Mouse (Mus musculus): Measurements from ENCODE around the gene Fga. TPM values are rescaled to one million over a fixed set of nuclear protein-coding genes. Genes with fewer than 3 reads are reported as not detected.

The Fga gene
- total RNA-seq (2021) = not detected
- long read RNA-seq, experiment 1 = 0 reads
- long read RNA-seq, experiment 2 = 0 reads

- no peak for DNase-seq (ENCODE audit: low spot score in 2 of 2)
Measured at GRCm38 (mm10) chr3:83025475-83026301, at the start of gene Fga. Gene Fga, plus strand, starts transcription at chr3:83026076.

GRCm38 (mm10) chr3:82980818-82981217 lies 45.1 kb upstream of the Fga start:
- peak in 1 of 2 experiments; percentile 23 for DNase-seq (ENCODE audit: low spot score in 2 of 2)

DNA sequence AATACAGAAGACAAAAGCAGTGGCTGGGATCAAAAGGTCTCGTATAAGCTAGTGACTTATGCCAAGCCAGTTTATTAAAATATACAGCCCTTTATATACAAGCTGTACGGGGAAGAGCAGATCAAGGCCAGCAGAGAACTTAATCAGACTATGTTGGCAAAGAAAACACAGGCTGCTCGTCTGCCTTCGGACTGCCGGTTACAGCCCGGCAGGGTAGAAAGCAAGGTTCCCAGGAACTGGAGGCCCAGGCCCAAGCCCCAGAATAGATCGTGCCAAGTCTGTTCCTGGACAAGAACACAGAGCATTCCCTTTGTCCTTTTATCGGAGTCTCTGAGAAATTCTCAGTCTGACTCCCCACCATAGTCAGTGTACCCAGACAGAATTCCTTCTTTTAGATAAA lies 44.0 kb upstream of the Fga start:
- DNase-seq (ENCODE audit: low spot score in 2 of 2) = no peak

- no peak for DNase-seq (ENCODE audit: low spot score in 2 of 2)
Measured at GRCm38 (mm10) chr3:82984840-82985239, 41.0 kb upstream of the Fga start.

DNA sequence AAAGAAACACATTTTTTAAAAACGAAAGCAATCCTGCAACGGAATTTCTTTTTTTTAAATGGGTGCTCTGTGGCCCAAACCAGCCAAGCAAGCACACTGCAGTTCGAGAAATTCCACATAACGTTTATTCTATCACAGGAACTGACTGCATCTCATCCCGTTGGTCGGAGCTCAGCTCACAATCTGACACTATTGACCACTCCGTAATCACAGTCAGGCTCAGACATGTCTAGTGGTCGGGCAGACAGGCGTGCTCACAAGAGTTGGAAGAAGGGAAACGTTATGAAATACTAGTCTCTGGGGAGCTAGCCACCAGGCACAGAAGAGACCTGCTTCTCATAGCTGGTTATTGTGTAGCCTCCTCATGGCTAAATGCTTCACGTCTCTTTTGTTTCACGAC lies 33.9 kb upstream of the Fga start:
- DNase-seq (ENCODE audit: low spot score in 2 of 2) = no peak

DNA sequence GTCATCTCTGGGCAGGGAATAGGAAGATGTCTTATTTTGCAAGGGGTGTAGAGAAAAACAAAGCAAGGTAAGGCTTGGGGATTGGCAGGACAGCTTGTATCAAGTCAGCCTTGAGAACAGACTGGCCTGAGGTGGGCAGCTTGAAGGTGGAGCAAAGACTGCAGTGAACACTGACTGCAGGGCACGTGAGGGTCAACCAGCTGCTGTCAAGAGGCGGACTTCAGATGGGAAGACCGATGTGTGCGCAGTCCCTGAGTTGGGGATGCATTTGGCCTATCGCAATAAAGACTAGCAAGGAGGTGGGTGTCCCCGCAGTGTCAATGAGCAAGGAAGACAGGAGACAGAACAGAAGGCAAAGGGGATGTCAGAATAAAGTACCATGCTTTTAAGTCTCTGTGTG lies 32.9 kb upstream of the Fga start:
- DNase-seq (ENCODE audit: low spot score in 2 of 2) = no peak

DNA sequence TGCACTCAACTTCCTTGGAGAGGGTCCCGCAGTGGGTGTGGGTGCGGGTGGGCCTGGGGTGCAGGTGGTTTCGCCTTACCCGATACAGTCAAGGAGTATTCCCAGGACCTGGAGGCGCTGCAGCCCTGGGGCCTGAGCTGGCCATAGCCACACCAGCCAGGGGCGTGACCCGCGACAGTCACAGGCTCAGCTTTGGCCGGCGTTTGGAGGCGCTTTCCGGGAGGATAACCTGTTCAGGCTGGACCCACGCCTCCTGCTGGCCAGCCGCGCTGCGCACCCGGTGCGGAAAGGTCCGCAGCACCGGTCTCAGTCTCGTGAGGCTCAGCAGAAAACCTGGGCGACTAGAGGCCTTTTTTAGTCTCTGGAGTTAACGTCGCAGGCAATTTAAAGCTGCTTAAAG lies 30.5 kb upstream of the Fga start:
- no peak for DNase-seq (ENCODE audit: low spot score in 2 of 2)

- no peak for DNase-seq (ENCODE audit: low spot score in 2 of 2)
Measured at GRCm38 (mm10) chr3:82996656-82997055, 29.2 kb upstream of the Fga start.

DNA sequence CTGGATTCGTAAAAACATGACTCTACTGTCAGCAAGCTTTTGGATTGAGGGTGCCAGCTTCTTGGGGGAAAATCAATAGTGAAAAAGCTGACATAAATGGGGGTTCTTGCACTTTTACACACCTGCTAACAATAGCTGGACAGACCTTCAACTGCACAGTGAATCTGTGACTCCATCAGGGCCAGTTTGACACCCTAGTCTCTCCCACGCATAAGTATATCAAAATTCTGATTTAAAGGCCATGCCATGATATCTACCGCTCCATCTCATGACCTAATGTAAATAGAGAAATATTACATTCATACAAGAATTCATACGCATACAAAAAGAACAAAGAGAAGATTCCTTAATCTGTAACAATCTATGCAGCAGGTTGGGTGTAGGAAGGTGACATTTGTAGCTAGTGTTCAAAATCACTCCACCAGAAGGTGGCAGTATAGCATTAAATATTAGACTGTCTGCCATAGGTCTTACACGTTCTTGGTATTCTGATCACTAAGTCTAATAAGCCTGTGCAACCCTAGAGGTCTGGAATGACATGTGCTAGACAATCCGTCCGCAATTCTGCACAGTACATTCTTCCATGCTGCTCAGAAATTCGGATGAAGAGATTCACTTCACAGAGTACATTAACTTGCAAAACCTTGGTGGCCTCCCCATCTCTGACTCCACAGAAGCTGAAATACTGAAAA lies 27.0 kb upstream of the Fga start:
- peak; percentile 45 to 87 for DNase-seq (ENCODE audit: low spot score in 2 of 2)

GRCm38 (mm10) chr3:82999995-83000394 lies 25.9 kb upstream of the Fga start:
- no peak for DNase-seq (ENCODE audit: low spot score in 2 of 2)

DNA sequence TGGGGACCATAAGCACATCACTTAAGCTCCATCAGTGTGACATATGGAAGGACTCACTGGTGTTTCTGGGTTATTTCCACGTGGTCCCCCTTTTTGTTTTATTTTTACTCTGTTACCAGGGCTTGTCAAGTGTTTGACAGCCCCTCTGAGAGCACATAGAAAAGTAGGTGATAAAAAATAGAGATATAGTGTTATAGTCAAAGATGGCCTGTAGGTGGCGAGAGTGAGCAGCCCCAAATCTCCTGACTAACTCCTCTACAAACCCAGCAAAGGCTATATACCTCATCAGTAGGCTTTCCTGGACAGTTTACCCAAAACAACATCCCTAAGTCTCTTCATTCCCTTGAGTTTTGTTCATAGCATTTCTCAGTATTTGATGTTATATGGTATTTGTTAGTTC lies 23.7 kb upstream of the Fga start:
- DNase-seq (ENCODE audit: low spot score in 2 of 2) = peak; percentile 21 to 45

DNA sequence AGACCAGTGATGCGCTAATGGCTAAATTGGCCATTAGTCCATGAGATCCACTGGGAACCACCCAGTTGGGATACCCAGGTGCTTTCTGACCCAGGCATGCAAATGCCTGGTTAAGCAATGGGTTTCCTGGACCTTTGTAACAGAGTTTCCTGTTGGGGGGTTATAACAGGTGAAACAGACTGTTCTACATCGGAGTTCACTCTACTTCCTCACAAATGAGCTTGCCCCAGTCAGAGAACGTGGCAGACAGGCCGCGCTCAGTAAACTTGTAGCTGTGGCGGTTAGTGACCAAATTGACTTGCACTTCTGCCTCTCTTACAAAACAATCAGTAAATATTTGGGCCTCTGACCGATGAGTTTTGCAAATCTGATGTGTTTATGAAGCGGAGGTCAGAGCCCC lies 22.8 kb upstream of the Fga start:
- DNase-seq (ENCODE audit: low spot score in 2 of 2) = no peak

DNA sequence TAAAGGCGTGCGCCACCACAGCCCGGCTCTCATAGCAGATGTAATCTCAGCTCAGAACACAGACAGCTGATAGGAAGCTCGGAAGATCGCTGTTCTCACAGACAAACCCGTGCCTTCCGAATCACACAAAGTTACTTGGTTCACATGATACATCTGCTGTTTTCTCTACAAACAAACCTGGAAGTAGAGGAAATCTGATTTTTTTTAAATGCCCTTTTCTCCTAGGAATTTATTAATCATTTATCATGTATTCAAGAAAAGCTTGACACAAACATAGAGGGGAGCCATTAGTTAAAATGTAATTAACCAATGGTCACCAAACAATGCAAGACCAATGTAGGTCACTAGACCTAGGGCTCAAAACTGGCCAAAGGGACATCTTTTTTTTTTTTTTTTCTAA lies 21.1 kb upstream of the Fga start:
- no peak for DNase-seq (ENCODE audit: low spot score in 2 of 2)

- DNase-seq (ENCODE audit: low spot score in 2 of 2) = no peak
Measured at GRCm38 (mm10) chr3:83007557-83007956, 18.3 kb upstream of the Fga start, which contains the start of gene Fgg. Gene Fgg, plus strand, starts transcription at chr3:83007724.

DNA sequence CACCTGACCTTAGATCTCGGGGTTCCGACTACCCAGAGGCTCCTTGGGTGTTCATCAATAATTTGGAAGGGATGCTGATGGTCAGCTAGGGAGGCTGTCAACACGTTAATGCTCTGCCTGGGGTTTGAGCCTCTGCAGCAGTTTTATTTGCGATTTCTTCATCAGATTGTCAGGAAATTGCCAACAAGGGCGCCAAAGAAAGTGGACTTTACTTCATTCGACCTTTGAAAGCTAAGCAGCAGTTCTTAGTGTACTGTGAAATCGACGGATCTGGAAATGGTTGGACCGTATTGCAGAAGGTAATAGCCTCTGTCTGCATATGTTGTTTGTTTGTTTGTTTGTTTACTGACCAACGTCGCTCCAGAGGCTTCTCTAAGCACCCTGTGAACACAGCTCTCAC lies 15.6 kb upstream of the Fga start:
- DNase-seq (ENCODE audit: low spot score in 2 of 2) = no peak

- DNase-seq (ENCODE audit: low spot score in 2 of 2) = no peak
Measured at GRCm38 (mm10) chr3:83011136-83011535, 14.7 kb upstream of the Fga start.

- no peak for DNase-seq (ENCODE audit: low spot score in 2 of 2)
Measured at GRCm38 (mm10) chr3:83011565-83011964, 14.3 kb upstream of the Fga start.

DNA sequence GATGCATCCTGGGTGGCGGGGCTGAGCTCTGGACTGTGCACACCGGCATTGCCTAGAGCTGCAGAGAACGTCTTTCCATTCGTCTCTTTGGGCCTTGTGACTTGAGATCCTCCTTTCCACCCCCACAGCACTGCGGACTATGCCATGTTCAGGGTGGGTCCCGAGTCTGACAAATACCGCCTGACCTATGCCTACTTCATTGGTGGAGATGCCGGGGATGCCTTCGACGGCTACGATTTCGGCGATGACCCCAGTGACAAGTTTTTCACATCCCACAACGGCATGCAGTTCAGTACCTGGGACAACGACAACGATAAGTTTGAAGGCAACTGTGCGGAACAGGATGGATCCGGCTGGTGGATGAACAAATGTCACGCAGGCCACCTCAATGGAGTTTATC lies 13.2 kb upstream of the Fga start:
- DNase-seq (ENCODE audit: low spot score in 2 of 2) = no peak

GRCm38 (mm10) chr3:83013951-83014350 lies 11.9 kb upstream of the Fga start:
- DNase-seq (ENCODE audit: low spot score in 2 of 2) = no peak

DNA sequence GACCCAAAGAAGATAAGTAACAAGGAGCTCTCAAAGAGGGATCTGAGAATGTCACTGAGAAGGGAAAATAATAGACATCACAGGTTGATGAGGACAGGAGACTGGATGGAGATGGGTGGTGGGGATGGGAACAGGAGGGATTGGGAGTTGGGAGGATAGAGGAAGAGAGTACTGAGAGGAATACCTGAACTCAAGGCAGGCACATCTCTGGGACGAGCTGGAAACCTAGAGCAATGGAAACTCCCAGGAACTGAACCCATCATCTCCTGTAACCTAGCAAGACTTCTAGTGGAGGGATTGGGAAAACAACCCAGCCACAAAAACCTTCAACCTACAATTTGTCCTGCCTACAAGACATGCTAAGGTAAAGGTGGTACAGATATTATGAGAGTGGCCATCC lies 9.6 kb upstream of the Fga start:
- no peak for DNase-seq (ENCODE audit: low spot score in 2 of 2)

DNA sequence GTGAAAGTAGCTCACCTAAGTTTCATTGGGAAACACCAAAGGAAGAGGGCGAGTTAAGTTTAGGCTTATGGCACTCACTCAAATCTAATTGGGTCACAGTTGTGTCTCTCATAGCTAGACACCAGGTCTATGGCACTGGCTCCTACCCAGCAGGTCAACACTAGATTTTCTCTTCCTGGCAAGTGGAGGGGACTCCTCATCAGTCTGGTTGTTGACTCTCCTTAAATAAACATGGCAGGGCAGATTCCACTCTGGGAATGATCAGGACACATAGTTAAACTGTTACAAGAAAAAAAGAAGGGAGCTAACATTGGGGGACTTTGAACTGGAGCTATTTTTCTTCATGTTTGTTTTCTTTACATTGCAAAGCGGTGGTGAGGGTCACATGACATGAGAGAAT lies 5.5 kb upstream of the Fga start:
- no peak for DNase-seq (ENCODE audit: low spot score in 2 of 2)

GRCm38 (mm10) chr3:83021176-83021575 lies 4.7 kb upstream of the Fga start:
- DNase-seq (ENCODE audit: low spot score in 2 of 2) = no peak

GRCm38 (mm10) chr3:83025036-83025435 lies 840 bp upstream of the Fga start:
- DNase-seq (ENCODE audit: low spot score in 2 of 2) = no peak
